Mouse (Mus musculus): ENCODE results near the gene Scyl1.
"Not testable (repeated sequence)": the region's sequence is repeated elsewhere in the genome, so short reads cannot be mapped to it uniquely, and the experiment has no call there.

Scyl1 gene

GRCm38 (mm10) chr19:5803041-5803880 lies 32.0 kb upstream of the Scyl1 start:
- peak; percentile 99 for DNase-seq (ENCODE audit: low read depth, low spot score)

- no peak for DNase-seq (ENCODE audit: low read depth, low spot score)
Observed at GRCm38 (mm10) chr19:5802787-5803040, 31.5 kb upstream of the Scyl1 start.

DNA sequence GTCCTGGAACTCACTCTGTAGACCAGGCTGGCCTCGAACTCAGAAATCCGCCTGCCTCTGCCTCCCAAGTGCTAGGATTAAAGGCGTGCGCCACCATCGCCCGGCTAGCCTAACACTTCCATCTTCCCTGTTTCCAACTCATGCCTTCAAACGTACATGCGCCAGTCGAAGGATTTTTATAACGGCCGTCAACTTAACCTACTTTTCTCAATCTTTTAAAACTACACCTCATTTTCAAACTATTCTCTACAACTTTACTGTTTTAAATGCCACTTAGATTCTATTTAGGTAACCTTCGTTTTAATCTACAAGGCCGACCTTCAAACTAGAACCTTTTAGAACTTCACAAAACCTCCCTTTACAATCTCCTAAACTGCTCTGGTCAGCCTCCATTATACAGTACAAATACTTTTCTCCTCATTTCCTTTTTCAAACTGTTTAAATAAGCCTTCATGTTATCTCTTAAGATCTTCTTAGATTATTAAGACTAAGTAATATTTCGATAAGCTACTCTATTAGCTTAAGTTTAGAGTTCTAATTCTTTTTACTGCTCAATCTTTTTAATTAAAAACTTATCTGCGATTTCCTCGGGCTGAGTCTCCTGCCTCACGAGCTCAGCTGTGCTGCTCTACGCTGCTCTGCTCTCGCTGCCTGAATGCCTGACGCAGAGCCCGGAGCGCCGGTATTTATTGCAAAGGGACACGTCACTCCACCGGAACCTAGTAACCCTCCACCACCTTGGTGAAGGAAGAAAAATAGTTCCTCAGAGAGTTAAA lies 31.0 kb upstream of the Scyl1 start:
- peak; percentile 94 for DNase-seq (ENCODE audit: low read depth, low spot score)

DNA sequence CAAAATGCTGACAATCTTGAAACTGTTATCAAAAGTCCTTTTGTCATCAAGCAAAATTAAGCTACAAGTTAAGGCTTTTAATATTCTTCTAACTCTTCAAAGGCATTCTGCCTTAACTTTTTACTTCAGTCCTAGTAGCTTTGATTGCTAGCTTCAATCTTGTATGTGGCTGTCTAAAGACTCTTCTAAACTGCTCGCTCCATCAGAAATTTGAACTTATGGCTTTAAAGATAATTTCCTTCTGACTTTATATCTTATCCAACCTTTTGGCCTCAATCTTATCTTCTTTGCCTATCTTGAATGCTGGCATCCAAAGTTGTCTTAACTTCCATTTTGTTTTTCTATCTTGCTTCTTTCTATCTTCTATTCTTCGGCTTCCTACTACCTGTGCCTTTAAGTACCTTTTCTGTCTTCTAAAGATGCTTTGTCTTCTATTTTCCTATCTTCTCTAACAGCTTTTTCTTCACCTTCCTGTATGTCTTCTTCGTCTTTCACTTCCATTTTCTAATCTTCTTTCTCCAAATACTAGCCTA lies 30.3 kb upstream of the Scyl1 start:
- DNase-seq (ENCODE audit: low read depth, low spot score): no peak

- DNase-seq (ENCODE audit: low read depth, low spot score): peak; percentile 50
Observed at GRCm38 (mm10) chr19:5800632-5801431, 29.6 kb upstream of the Scyl1 start.

DNA sequence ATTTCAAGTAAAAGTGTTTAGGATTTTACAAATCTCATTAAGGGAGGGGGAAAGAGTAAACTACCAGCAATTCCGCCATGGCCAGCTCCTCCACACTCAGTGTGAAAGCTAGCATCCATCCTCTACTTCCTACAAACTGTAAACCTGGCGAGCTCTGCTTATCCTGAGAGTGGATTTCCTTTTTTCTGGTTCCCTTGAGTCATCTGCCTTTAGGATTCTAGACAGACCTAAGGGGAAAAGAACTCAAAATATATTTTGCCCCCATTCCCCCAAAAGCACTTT lies 29.1 kb upstream of the Scyl1 start:
- DNase-seq (ENCODE audit: low read depth, low spot score): no peak

DNA sequence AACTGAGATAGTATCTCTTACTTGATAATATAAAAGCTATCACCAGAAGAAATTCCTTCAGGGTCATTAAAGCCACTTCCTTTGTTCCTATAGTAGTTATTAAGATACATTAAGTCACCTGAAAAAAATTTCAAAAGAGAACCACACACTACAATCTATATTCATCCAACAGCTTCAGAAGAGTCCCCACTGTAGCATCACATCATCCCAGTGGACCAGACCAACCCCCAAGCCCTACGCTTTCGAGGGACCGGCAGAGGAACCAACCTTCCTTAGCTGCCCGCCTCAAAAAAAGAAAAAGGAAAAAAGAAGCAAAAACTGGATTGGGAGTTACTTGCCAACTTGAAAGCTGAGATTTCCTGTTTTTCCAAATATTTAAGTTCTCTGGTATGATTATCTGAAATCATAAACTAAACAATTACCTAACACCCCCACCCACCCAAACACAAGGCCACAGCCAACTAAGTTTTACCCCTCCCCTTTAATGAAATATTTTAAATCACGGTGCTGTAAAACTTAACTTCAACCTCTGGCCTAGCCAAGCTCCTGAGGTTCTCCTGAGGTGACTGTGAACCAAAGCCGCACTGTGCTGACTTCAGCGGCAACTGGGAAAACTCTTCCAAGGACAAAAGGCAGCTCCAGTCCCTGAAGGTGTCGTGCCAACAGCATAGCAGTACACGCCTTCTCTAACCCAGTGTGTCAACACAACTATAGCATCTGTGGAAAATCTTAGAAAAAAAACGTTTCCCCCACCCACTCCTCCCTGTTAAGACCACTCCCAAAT lies 28.5 kb upstream of the Scyl1 start:
- peak; percentile 68 for DNase-seq (ENCODE audit: low read depth, low spot score)

DNA sequence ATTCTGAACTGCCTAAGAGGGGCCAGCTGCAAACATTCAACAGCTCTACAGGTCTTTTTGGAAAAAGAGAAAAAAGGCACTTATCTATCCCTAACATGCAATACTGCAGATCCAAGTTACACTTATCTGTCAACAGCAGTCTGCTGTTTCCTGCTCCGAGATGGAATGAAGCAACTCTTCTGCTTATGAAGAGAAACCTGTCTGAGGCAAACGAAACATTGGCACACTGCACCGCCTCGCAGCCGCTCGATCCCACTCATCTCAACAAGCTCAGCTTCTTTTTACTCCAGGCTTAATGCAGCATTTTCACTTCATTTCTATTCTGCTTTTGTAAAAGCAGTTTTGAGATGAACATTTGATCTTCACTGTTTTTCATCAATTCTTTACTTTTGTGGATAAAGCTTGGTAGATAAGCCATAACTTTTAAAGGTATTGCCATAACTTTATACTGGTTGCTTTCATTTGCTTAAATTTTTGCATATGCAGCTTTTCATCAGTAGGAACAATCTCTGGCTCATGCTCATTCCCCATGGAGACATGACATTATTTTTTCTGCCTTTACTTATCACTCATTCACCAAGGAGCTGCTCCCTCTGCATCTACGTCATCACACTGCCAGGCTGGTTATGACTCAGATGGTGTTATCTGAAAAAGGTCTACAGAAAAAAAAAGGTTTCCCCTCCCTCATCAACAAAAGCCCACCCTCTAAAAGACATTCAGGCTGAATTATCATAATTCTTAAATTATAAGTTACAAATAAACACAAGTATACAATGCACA lies 27.7 kb upstream of the Scyl1 start:
- DNase-seq (ENCODE audit: low read depth, low spot score): peak; percentile 33

DNA sequence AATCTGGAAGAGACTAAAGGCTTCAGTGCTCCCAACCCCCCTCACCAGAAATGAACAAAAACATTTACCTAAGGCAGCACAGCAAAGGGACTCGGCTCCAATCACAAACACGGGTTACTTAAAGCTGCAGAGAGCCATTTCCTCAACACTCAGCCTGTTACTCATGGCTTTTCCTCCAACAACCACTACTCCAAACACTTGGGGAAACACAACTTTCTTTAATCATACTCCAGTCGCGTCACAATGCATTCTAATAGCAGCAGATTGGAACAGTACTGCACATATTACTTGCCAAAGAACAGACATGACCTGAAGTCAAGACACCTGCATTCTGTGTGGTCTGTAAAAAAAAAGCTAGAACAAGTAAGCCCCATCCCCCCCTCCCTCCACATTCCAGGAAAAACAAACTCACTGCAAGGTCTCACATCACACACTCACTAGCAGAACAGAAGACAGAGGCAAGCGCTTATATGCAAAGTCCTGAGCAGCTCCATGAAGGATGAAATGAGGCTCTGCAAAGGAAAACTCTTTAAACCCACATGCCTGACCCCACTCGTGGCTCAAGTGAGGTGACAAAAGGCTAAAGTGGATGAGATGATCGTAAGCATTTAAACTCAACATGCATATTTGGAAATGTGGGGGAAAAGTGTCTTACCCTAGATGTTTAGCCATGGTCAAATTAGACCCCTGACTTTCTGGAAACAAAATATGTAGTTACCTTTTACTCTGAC lies 26.3 kb upstream of the Scyl1 start:
- DNase-seq (ENCODE audit: low read depth, low spot score): peak; percentile 63

DNA sequence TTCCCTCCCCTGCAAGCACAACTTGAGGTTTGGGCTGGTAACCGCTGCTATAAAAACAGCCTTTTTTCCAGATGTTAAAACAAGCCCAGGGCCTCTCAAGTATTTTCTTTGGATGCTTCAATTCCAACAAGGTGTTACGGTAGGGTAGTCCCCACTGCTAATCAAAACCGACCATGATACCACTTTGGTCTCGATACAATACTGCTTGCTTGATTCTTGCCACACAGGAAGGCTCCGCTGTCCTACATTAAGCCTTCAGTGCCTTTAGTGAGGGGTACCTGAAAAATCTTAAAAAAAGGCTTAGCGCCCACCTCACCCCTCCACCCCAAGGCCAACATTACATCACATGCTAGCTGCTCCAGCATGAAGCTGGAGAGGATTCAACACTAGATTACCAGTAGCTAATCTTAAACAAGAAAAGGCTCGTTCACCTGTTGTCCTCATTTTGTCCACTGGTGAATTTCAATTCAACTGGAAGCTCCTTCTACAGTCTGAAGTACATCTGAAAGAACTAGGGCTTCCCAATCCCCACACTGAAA lies 25.4 kb upstream of the Scyl1 start:
- DNase-seq (ENCODE audit: low read depth, low spot score): peak; percentile 44

GRCm38 (mm10) chr19:5795668-5796572 lies 24.7 kb upstream of the Scyl1 start:
- peak; percentile 27 for DNase-seq (ENCODE audit: low read depth, low spot score)

DNA sequence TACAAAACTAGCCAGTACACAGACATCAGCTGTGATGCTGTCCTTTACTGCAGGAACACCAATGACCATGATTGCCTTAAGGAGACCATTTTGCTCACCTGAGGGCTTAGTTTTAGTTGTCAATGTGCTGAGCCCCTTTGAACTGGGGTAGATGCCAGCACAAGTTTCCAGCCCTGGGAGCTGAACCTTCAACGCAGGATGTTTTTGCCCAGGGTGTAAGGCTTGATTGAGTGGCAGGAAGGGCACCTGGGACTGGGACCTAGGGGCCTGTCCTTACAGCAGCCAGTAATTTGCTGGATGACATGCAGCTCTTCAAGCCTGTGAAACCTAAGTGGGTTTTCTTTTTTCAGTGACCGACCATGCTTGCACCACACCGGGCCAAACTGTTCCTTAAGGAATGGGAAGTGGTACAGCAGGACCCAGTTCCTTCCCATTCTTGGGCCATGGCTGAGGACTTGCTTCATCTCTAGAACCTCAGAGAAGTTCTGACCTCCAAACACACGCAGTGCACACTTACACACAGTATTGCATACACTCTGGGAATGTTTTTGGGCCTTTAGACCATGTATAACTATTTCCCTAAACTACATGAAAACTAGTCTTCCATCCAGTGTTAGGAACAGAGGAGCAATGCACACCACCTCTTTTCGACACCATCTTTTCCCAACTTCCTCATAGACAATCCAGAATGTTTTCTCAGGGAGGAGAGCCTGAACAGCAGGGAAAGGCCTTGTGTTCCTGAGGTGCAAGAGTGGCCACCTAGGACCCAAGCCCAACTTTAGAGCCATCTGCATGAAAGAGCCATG lies 23.8 kb upstream of the Scyl1 start:
- peak; percentile 76 for DNase-seq (ENCODE audit: low read depth, low spot score)

DNA sequence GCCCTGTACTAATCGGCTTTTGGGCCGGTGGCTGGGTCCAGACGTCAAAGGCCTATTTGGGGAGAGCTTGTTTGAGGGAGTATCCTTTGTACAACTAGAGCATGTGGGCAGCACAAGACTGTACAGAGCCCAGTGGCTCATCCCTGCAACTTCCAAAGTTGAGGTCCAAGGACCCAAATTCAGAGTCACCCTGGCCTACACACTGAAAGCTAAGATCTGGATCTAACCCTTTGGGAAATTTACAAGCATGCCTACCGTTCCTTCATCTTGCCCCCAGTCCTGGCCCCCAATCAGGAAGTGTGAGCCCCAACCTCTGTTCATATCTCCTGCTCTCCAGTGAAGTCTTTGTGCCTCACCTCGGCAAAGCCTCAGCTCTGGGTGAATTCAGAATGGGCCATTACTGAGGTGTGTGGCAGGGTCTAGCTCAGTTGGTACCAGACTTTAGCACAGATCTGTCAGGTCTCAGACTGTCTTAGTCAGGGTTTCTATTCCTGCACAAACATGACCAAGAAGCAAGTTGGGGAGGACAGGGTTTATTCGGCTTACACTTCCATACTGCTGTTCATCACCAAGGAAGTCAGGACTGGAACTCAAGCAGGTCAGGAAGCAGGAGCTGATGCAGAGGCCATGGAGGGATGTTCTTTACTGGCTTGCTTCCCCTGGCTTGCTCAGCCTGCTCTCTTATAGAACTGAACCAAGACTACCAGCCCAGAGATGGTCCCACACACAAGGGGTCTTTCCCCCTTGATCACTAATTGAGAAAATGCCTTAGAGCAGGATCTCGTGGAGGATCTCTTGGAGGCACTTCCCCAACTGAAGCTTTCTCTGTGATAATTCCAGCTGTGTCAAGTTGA lies 22.9 kb upstream of the Scyl1 start:
- not testable (repeated sequence) for DNase-seq (ENCODE audit: low read depth, low spot score)

DNA sequence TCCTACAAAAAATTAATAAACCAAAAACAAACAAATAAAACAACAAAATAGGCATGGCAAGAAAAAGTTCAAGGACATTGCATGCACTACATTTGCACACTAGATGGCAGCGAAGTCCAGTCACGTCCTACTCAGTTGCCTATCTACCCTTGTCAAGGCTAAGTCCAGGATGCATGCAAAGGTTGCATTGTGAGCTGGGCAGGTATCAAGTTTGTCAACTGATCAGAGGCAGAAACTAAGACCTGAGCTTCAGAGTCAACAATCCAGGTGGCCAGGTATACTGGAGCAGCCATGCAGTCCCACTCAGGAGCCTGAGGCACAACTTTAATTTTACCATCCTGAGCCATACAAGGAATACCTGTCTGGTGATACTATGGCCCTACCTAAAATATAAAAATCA lies 21.9 kb upstream of the Scyl1 start:
- peak; percentile 80 for DNase-seq (ENCODE audit: low read depth, low spot score)

DNA sequence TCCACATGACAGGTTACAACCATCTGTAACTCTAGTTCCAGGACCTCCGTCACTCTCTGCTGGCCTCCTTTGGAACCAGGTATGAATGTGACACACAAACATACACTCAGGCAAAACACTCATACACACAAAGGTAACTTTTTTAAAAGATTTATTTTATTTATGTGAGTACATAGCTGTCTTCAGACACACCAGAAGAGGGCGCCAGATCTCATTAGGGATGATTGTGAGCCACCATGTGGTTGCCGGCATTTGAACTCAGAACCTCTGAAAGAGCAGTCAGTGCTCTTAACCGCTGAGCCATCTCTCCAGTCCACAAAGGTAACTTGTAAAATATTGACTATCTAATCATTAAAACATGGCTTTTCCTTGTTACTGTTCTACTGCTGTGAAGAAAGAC lies 20.1 kb upstream of the Scyl1 start:
- DNase-seq (ENCODE audit: low read depth, low spot score): no peak

DNA sequence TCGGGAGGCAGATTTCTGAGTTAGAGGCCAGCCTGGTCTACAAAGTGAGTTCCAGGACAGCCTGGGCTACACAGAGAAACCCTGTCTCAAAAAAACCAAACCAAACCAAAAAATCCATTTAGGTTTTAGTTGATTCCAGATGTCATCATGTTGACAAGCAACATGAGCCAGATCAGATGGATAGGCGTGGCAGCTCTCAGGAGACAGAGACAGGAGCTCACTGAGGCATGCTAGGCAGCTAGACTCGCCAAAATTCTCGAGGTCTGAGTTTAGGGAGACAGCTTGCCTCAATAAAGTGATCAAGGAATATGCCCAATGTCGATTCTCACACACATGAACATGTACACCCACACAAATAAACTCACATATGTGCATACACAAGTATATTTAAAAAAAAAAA lies 17.8 kb upstream of the Scyl1 start:
- no peak for DNase-seq (ENCODE audit: low read depth, low spot score)

- no peak for DNase-seq (ENCODE audit: low read depth, low spot score)
Observed at GRCm38 (mm10) chr19:5788620-5789019, 17.4 kb upstream of the Scyl1 start.

Data from R1 (cell line).